Mouse (Mus musculus) colon, adult 2 months (tissue): ENCODE measurements around the gene Dpf2. TPM values are rescaled to one million over a fixed set of nuclear protein-coding genes. Genes with fewer than 3 reads are reported as not detected.

ENCODE experiments used
- polyA plus RNA-seq: library from polyadenylated mRNA; depleted of rRNA; stranded (reverse); fragments of >200 nt; gene quantifications from 2 replicates; pipeline ENCODE4 v1.2.3, GENCODE M21; 2012; rRNA removed

The Dpf2 gene
- 53.4 and 61.3 TPM in 2 replicates for polyA plus RNA-seq

GRCm38 (mm10) chr19:5913007-5913719 lies at the start of gene Dpf2:
Gene Dpf2 (minus strand): TSS chr19:5913010.

GRCm38 (mm10) chr19:5924713-5925093 lies 11.9 kb upstream of the Dpf2 start, which contains the start of gene Cdc42ep2:
Gene Cdc42ep2 (minus strand): TSS chr19:5924816.

GRCm38 (mm10) chr19:5894002-5894678 lies 18.7 kb downstream of the Dpf2 start, which contains the start of gene Tigd3:
Gene Tigd3 (minus strand): TSS chr19:5894149.

GRCm38 (mm10) chr19:5877618-5878361 lies 35.0 kb downstream of the Dpf2 start, which contains the start of gene Slc25a45:
Gene Slc25a45 (plus strand): TSS chr19:5877808.

GRCm38 (mm10) chr19:5874969-5875480 lies 37.8 kb downstream of the Dpf2 start, which contains the start of gene Frmd8:
Gene Frmd8 (minus strand): TSS chr19:5875274.

Other genes starting within 250 kb of the Dpf2 start
- gene Sipa1, start 249.3 kb downstream of the Dpf2 start, polyA plus RNA-seq, result 52.0 and 56.1 TPM in 2 replicates
- gene Map3k11, start 224.3 kb downstream of the Dpf2 start, polyA plus RNA-seq, result 116 and 122 TPM in 2 replicates
- 206 and 220 TPM in 2 replicates for gene Pcnx3, start 224.1 kb downstream of the Dpf2 start, polyA plus RNA-seq
- gene Kcnk7, start 208.6 kb downstream of the Dpf2 start, polyA plus RNA-seq, result 0.90 and 1.1 TPM in 2 replicates
- 82.2 and 84.7 TPM in 2 replicates for gene Ehbp1l1, start 186.7 kb downstream of the Dpf2 start, polyA plus RNA-seq
- gene Fam89b, start 183.4 kb downstream of the Dpf2 start, polyA plus RNA-seq, result 138 and 150 TPM in 2 replicates
- gene Ltbp3, start 172.1 kb downstream of the Dpf2 start, polyA plus RNA-seq, result 63.8 and 65.6 TPM in 2 replicates
- 98.9 and 102 TPM in 2 replicates for gene Scyl1, start 141.6 kb downstream of the Dpf2 start, polyA plus RNA-seq
- 29.7 and 32.5 TPM in 2 replicates for gene Frmd8, start 37.7 kb downstream of the Dpf2 start, polyA plus RNA-seq
- 7.3 and 9.9 TPM in 2 replicates for gene Slc25a45, start 35.2 kb downstream of the Dpf2 start, polyA plus RNA-seq
- 0.57 and 0.62 TPM in 2 replicates for gene Tigd3, start 18.9 kb downstream of the Dpf2 start, polyA plus RNA-seq
- gene Cdc42ep2, start 11.8 kb upstream of the Dpf2 start, polyA plus RNA-seq, result 7.0 and 7.3 TPM in 2 replicates
- gene Pola2, start 51.2 kb upstream of the Dpf2 start, polyA plus RNA-seq, result 22.8 and 27.7 TPM in 2 replicates
- 0.06 TPM in 1 of 2 replicates, not detected in the other for gene Slc22a20, start 73.1 kb upstream of the Dpf2 start, polyA plus RNA-seq
- 69.9 and 86.7 TPM in 2 replicates for gene Capn1, start 102.9 kb upstream of the Dpf2 start, polyA plus RNA-seq
- gene Syvn1, start 133.6 kb upstream of the Dpf2 start, polyA plus RNA-seq, result 56.5 and 68.0 TPM in 2 replicates
- gene Mrpl49, start 144.8 kb upstream of the Dpf2 start, polyA plus RNA-seq, result 11.1 and 13.7 TPM in 2 replicates
- 2,245 and 2,287 TPM in 2 replicates for gene Fau, start 144.8 kb upstream of the Dpf2 start, polyA plus RNA-seq
- 81.0 and 86.7 TPM in 2 replicates for gene Znhit2, start 148.2 kb upstream of the Dpf2 start, polyA plus RNA-seq
- 68.6 and 88.1 TPM in 2 replicates for gene Tm7sf2, start 155.4 kb upstream of the Dpf2 start, polyA plus RNA-seq
- gene Vps51, start 164.2 kb upstream of the Dpf2 start, polyA plus RNA-seq, result 86.3 and 87.2 TPM in 2 replicates
- gene Tmem262, start 167.0 kb upstream of the Dpf2 start, polyA plus RNA-seq, result 1.3 TPM in 1 of 2 replicates, not detected in the other
- 0.34 and 0.72 TPM in 2 replicates for gene Gm28374, start 169.2 kb upstream of the Dpf2 start, polyA plus RNA-seq
- 96.4 and 116 TPM in 2 replicates for gene Zfpl1, start 171.9 kb upstream of the Dpf2 start, polyA plus RNA-seq
- 3.2 and 4.1 TPM in 2 replicates for gene Cdca5, start 172.0 kb upstream of the Dpf2 start, polyA plus RNA-seq
- not detected in 2 replicates for gene AC131692.1, start 181.4 kb upstream of the Dpf2 start, polyA plus RNA-seq
- gene Naaladl1, start 192.8 kb upstream of the Dpf2 start, polyA plus RNA-seq, result 17.8 and 47.8 TPM in 2 replicates
- 60.1 and 60.7 TPM in 2 replicates for gene Sac3d1, start 205.6 kb upstream of the Dpf2 start, polyA plus RNA-seq
- gene Snx15, start 215.3 kb upstream of the Dpf2 start, polyA plus RNA-seq, result 59.0 and 65.6 TPM in 2 replicates
- 60.8 and 73.8 TPM in 2 replicates for gene Batf2, start 228.0 kb upstream of the Dpf2 start, polyA plus RNA-seq
- gene Arl2, start 228.5 kb upstream of the Dpf2 start, polyA plus RNA-seq, result 95.4 and 114 TPM in 2 replicates